Mouse (Mus musculus) midbrain, embryonic 11.5 days (tissue): Measurements from ENCODE around the gene Zmiz1. TPM values are rescaled to one million over a fixed set of nuclear protein-coding genes. Genes with fewer than 3 reads are reported as not detected.

Source experiments
- ATAC-seq: fragments of 200-750 bp; cut with Nextera tagmentation; 2 replicates; pipeline ENCODE4 v1.8.0; 2017; ENCODE audit warnings: moderate TSS enrichment, moderate library complexity; ENCODE audit not compliant: low FRiP score
- DNase-seq: peaks from one replicate; pipeline ENCODE4 v3.0.0; 2015; ENCODE audit warnings: low spot score; ENCODE audit errors: missing footprints
- H3K27ac ChIP-seq: fragments of 300-500 bp; sonication (generic); 2 replicates; pipeline ENCODE4 v1.5.1; 2014; ENCODE audit warnings: low read depth, low read length
- H3K27me3 ChIP-seq: fragments of 300-500 bp; sonication (generic); 2 replicates; pipeline ENCODE4 v1.6.1; 2014; ENCODE audit warnings: mild to moderate bottlenecking, low read length, moderate library complexity, mixed read lengths; ENCODE audit not compliant: control insufficient read depth, insufficient read depth
- H3K36me3 ChIP-seq: fragments of 300-500 bp; sonication (generic); 2 replicates; pipeline ENCODE4 v1.6.1; 2014; ENCODE audit warnings: mild to moderate bottlenecking, low read length, moderate library complexity, mixed read lengths; ENCODE audit not compliant: control insufficient read depth, insufficient read depth
- H3K4me1 ChIP-seq: fragments of 300-500 bp; sonication (generic); 2 replicates; pipeline ENCODE4 v1.6.1; 2014; ENCODE audit warnings: low read length; ENCODE audit not compliant: control insufficient read depth, insufficient read depth
- H3K4me2 ChIP-seq: fragments of 300-500 bp; sonication (generic); 2 replicates; pipeline ENCODE4 v1.6.1; 2014; ENCODE audit warnings: mild to moderate bottlenecking, moderate library complexity
- H3K4me3 ChIP-seq: fragments of 300-500 bp; sonication (generic); 2 replicates; pipeline ENCODE4 v1.5.1; 2014; ENCODE audit warnings: low read depth, low read length
- H3K9ac ChIP-seq: fragments of 300-500 bp; sonication (generic); 2 replicates; pipeline ENCODE4 v1.6.1; 2014; ENCODE audit warnings: low read length
- H3K9me3 ChIP-seq: fragments of 300-500 bp; sonication (generic); 2 replicates; pipeline ENCODE4 v1.6.1; 2016; ENCODE audit warnings: low read length; ENCODE audit not compliant: control insufficient read depth
- WGBS: fragments of 180-500 bp; shearing (Covaris S2); extraction: QIAGEN DNeasy Blood & Tissue Kit; methylation state at CpG from one replicate; pipeline ENCODE4 v1.1.7; 2014; 5-methylcytosine and 5-hydroxymethylcytosine counted together
- polyA plus RNA-seq: library from polyadenylated mRNA; unstranded; fragments of >200 nt; fragmentation: Nextera tagmentation; extraction: Ambion mirVana; gene quantifications from 2 replicates; pipeline ENCODE4 v1.2.1, GENCODE M21; 2014

Zmiz1 gene
- polyA plus RNA-seq, 1 experiment from 2014 or later = 51.5 TPM

GRCm38 (mm10) chr14:25467911-25468668 is 9.1 kb downstream of the Zmiz1 start:
- H3K9me3 ChIP-seq = no peaks in the 10 kb centered on the region

GRCm38 (mm10) chr14:25468891-25469529 is 10.0 kb downstream of the Zmiz1 start:
- Histone ChIP-seq H3K27ac (no peak overlapping the region), H3K9ac (no peak overlapping the region), H3K4me3 (no peak overlapping the region), H3K9me3 (no peaks in the 10 kb centered on the region), H3K4me1 (peaks cover 77% of the 10 kb centered on the region), H3K36me3 (no peaks in the 10 kb centered on the region), H3K27me3 (no peaks in the 10 kb centered on the region), H3K4me2 (no peak overlapping the region)
- 74% methylated on average over 7 of the region's 7 CpGs for WGBS
- ATAC-seq (no peak), DNase-seq (no peak)

More at GRCm38 (mm10) chr14:25467911-25468668, 9.1 kb downstream of the Zmiz1 start:
- Histone ChIP-seq H3K4me2 (no peak overlapping the region), H3K9ac (no peak overlapping the region), H3K36me3 (no peaks in the 10 kb centered on the region), H3K4me3 (no peak overlapping the region), H3K27me3 (no peaks in the 10 kb centered on the region), H3K4me1 (peaks cover 80% of the 10 kb centered on the region), H3K27ac (no peak overlapping the region; the same call in 1 of the 2 replicates)
- DNase-seq (no peak), ATAC-seq (no peak)
- WGBS = 86% methylated on average over 10 of the region's 10 CpGs

GRCm38 (mm10) chr14:25470224-25470805 is 11.3 kb downstream of the Zmiz1 start:
- Histone ChIP-seq H3K36me3 (no peaks in the 10 kb centered on the region), H3K27ac (no peak overlapping the region), H3K4me2 (no peak overlapping the region), H3K9me3 (no peaks in the 10 kb centered on the region), H3K4me3 (no peak overlapping the region), H3K27me3 (no peaks in the 10 kb centered on the region), H3K9ac (no peak overlapping the region), H3K4me1 (peaks cover 70% of the 10 kb centered on the region)
- ATAC-seq = no peak
- 84% methylated on average over 7 of the region's 7 CpGs for WGBS
- no peak for DNase-seq

- Histone ChIP-seq H3K4me1 (peaks cover 71% of the 10 kb centered on the region), H3K27ac (no peak overlapping the region), H3K4me3 (no peak overlapping the region)
Measured at GRCm38 (mm10) chr14:25471035-25471434, 12.1 kb downstream of the Zmiz1 start.

GRCm38 (mm10) chr14:25472096-25472861 is 13.3 kb downstream of the Zmiz1 start:
- Histone ChIP-seq H3K36me3 (no peaks in the 10 kb centered on the region), H3K9me3 (no peaks in the 10 kb centered on the region), H3K9ac (no peak overlapping the region), H3K27me3 (no peaks in the 10 kb centered on the region), H3K4me3 (no peak overlapping the region), H3K27ac (no peak overlapping the region), H3K4me1 (peaks cover 73% of the 10 kb centered on the region), H3K4me2 (no peak overlapping the region)
- 78% methylated on average over 6 of the region's 6 CpGs for WGBS
- ATAC-seq = no peak
- no peak for DNase-seq

More at GRCm38 (mm10) chr14:25471035-25471434, 12.1 kb downstream of the Zmiz1 start:
- H3K36me3 ChIP-seq = no peaks in the 10 kb centered on the region
- DNase-seq = no peak
- no peaks in the 10 kb centered on the region for H3K9me3 ChIP-seq
- H3K4me2 ChIP-seq = no peak overlapping the region
- no peaks in the 10 kb centered on the region for H3K27me3 ChIP-seq
- no peak for ATAC-seq
- 81% methylated on average over 2 of the region's 2 CpGs for WGBS
- H3K9ac ChIP-seq = no peak overlapping the region; the same call in 1 of the 2 replicates

GRCm38 (mm10) chr14:25472981-25473649 is 14.1 kb downstream of the Zmiz1 start:
- ATAC-seq (no peak), DNase-seq (no peak)
- H3K36me3 ChIP-seq = no peaks in the 10 kb centered on the region
- whole genome bisulfite sequencing = 55% methylated on average over 6 of the region's 6 CpGs
- H3K4me2 ChIP-seq = no peak overlapping the region
- no peaks in the 10 kb centered on the region for H3K9me3 ChIP-seq
- no peak overlapping the region for H3K4me3 ChIP-seq
- no peaks in the 10 kb centered on the region for H3K27me3 ChIP-seq
- no peak overlapping the region for H3K27ac ChIP-seq
- peak overlapping the region; percentile 17; the same call in 1 of the 2 replicates for H3K9ac ChIP-seq
- peaks cover 75% of the 10 kb centered on the region for H3K4me1 ChIP-seq

- H3K27me3 ChIP-seq = no peaks in the 10 kb centered on the region
- WGBS = 58% methylated on average over 5 of the region's 5 CpGs
- H3K9me3 ChIP-seq = no peaks in the 10 kb centered on the region
- no peak overlapping the region for H3K9ac ChIP-seq
- no peak overlapping the region for H3K4me2 ChIP-seq
- H3K27ac ChIP-seq = no peak overlapping the region
- peaks cover 76% of the 10 kb centered on the region for H3K4me1 ChIP-seq
- no peak overlapping the region for H3K4me3 ChIP-seq
- H3K36me3 ChIP-seq = no peaks in the 10 kb centered on the region
- ATAC-seq = no peak
- no peak for DNase-seq
Measured at GRCm38 (mm10) chr14:25474017-25474416, 15.0 kb downstream of the Zmiz1 start.

GRCm38 (mm10) chr14:25474732-25475131 is 15.7 kb downstream of the Zmiz1 start:
- ATAC-seq (no peak), DNase-seq (no peak)
- 70% methylated on average over 6 of the region's 6 CpGs for WGBS
- Histone ChIP-seq H3K9me3 (no peaks in the 10 kb centered on the region), H3K4me3 (no peak overlapping the region), H3K36me3 (no peaks in the 10 kb centered on the region), H3K4me1 (peaks cover 79% of the 10 kb centered on the region), H3K27ac (no peak overlapping the region), H3K9ac (no peak overlapping the region), H3K27me3 (no peaks in the 10 kb centered on the region), H3K4me2 (no peak overlapping the region)
